Mouse (Mus musculus) layer of hippocampus, postnatal 14 days (tissue): ENCODE measurements around the gene Hist1h2an. TPM values are rescaled to one million over a fixed set of nuclear protein-coding genes. Genes with fewer than 3 reads are reported as not detected.

Source experiments
- DNase-seq, 2 experiments: peaks; one replicate each; pipeline ENCODE4 v3.0.0; 2021 to 2022; ENCODE audit warnings: low spot score in 2 of 2, mixed read lengths in 1 of 2
- total RNA-seq, 2 experiments: library from RNA; stranded (reverse); gene quantifications; 2 replicates each; pipeline ENCODE4 v1.2.3; 2021

Hist1h2an gene
- total RNA-seq, 2 experiments from 2014 or later = 1.7 to 1.8 TPM

- DNase-seq = peak in 1 of 2 experiments; percentile 28
Observed at GRCm38 (mm10) chr13:21783734-21784161, 3.3 kb downstream of the Hist1h2an start.

GRCm38 (mm10) chr13:21783255-21783617 is 3.8 kb downstream of the Hist1h2an start, which contains the start of gene Hist1h3i:
Gene Hist1h3i, minus strand, starts transcription at chr13:21783370.
- peak; percentile 62 to 91 for DNase-seq

DNA sequence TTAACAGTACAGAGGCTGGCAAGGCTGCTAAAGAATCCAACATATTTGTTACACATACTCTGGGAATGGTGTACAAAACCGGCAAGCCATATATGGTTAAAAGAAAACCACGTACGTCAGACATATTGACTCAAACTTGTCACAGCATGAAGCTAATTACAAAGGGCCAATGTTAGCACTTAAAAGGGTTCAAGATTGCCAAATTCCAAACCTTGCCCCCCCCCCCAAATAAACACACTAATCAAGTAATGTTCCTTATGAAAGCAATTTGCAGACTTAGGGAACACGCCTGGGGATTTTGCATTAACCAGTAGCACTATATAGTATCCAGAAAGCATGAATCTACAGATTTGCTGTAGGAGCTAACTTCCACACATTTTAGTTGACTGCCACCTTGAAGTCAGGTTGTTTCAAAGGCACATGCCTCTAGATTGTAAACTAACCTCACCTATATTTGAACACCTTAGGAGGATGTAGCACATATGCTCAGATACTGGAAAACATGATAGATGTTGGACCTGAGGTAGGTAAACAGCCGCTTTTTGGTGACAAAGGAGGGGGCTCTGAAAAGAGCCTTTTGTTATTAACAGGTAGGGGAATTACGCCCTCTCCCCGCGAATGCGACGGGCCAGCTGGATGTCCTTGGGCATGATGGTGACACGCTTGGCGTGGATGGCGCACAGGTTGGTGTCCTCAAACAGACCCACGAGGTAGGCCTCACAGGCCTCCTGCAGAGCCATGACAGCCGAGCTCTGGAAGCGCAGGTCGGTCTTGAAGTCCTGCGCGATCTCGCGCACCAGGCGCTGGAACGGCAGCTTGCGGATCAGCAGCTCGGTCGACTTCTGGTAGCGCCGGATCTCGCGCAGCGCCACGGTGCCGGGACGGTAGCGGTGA is 4.4 kb downstream of the Hist1h2an start:
- DNase-seq = peak in 1 of 2 experiments; percentile 34

- no peak for DNase-seq
Observed at GRCm38 (mm10) chr13:21781639-21782038, 5.4 kb downstream of the Hist1h2an start.

- no peak for DNase-seq
Observed at GRCm38 (mm10) chr13:21781021-21781555, 5.9 kb downstream of the Hist1h2an start.

DNA sequence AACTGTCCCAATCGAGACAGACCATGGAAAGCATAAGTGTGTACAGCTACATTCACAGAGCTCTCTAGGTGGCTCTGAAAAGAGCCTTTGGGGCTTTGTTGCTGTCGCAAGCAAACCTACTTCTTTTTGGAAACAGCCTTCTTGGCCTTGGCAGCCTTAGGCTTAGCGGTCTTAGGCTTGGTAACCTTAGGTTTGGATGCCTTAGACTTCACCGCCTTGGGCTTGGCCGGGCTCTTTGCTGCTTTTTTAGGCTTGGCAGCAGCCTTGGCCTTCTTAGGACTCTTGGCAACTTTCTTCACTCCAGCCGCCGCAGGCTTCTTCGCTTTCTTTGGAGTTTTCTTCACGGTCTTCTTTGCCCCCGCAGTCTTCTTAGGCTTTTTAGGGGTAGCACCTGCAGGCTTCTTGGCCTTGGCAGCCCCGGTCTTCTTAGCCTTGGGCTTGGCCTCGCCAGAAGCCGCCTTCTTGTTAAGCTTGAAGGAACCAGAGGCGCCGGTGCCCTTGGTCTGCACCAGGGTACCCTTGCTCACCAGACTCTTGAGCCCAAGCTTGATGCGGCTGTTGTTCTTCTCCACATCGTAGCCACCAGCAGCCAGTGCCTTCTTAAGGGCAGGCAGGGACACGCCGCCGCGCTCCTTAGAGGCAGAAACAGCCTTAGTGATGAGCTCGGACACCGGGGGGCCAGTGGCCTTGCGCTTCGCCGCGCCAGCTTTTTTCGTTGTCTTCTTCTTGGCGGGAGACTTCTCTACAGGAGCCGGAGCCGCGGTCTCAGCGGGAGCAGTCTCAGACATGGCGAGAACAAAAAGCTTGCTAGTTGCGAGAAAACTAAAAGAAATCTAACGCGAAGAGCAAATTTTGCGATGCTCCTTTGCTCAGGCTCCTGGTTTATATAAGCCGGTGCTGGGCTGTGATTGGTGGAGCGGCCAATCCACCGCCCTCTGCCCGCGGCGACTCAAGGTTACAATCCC is 7.0 kb downstream of the Hist1h2an start, which contains the start of gene Hist1h1b:
Gene Hist1h1b, minus strand, starts transcription at position 859 of the 965 bp plus-strand sequence.
- peak in 1 of 2 experiments; percentile 15 for DNase-seq

GRCm38 (mm10) chr13:21778814-21779766 is 7.9 kb downstream of the Hist1h2an start:
- peak; percentile 45 to 89 for DNase-seq

- DNase-seq = no peak
Observed at GRCm38 (mm10) chr13:21755707-21756106, 31.3 kb downstream of the Hist1h2an start.

GRCm38 (mm10) chr13:21754294-21755001 is 32.6 kb downstream of the Hist1h2an start:
- peak in 1 of 2 experiments; percentile 22 for DNase-seq

DNA sequence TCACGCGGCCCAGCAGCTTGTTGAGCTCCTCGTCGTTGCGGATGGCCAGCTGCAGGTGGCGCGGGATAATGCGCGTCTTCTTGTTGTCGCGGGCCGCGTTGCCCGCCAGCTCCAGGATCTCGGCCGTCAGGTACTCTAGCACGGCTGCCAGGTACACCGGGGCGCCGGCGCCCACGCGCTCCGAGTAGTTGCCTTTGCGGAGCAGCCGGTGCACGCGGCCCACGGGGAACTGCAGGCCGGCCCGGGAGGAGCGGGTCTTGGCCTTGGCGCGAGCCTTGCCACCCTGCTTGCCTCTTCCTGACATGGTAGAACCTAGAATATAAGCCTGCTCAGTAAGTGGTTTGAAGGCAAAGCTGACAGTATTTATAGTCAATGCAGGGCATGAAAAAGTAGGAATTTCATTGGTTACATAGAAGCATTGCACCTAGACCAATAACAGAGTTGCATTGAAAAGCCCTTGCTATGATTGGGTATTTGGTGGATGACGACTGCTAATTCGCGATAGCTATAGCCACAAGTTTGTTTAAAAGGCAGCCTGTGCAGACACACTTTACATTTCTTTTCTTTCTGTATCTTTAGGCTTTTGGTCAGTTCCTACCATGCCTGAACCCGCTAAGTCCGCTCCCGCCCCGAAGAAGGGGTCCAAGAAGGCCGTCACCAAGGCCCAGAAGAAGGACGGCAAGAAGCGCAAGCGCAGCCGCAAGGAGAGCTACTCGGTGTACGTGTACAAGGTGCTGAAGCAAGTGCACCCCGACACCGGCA is 33.3 kb downstream of the Hist1h2an start, which contains the start of the genes Hist1h2ak and Hist1h2bn:
Gene Hist1h2ak, minus strand, starts transcription at position 304 of the 762 bp plus-strand sequence.
Gene Hist1h2bn, plus strand, starts transcription at position 600 of the 762 bp plus-strand sequence.
- peak; percentile 51 to 90 for DNase-seq

DNA sequence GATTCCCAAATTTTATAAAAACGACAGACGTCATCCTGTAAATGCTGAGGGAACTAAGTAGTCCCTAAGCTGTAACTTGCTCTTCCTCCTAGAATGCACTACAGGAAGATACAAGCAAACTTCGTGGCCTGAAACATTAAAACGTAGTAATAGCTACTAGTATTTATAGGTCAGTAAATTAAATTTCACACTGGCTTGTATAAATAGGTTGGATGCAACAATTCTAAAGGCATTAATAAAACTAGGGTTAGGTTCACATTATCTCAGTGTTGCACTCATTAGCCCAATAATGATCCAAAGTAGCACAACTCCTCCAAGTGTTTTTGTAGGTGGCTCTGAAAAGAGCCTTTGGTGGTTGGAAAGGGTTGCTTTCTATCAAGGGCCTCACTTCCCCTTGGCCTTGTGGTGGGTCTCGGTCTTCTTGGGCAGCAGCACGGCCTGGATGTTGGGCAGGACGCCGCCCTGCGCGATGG is 33.9 kb downstream of the Hist1h2an start:
- DNase-seq = no peak

GRCm38 (mm10) chr13:21752356-21752755 is 34.7 kb downstream of the Hist1h2an start:
- DNase-seq = no peak

DNA sequence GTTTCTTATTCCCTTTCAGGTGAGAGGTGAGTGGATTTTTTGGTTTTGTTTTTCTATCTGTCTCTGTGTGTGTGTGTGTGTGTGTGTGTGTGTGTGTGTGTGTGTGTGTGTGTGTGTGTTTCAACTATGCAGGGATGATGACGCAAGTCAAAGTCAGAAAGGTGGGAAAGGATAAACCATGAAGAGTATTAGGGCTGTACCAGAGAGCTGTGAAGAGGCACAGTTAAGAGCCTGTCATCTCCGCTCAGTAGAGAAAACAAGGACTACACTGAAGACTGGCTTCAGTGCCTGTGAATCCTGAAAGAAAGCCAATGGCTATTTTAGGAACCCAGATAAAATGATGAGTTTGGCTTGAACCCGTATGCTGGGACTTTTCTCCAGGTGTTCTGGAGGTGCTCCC is 35.2 kb downstream of the Hist1h2an start:
- no peak for DNase-seq

- DNase-seq = no peak
Observed at GRCm38 (mm10) chr13:21751417-21751816, 35.6 kb downstream of the Hist1h2an start.

DNA sequence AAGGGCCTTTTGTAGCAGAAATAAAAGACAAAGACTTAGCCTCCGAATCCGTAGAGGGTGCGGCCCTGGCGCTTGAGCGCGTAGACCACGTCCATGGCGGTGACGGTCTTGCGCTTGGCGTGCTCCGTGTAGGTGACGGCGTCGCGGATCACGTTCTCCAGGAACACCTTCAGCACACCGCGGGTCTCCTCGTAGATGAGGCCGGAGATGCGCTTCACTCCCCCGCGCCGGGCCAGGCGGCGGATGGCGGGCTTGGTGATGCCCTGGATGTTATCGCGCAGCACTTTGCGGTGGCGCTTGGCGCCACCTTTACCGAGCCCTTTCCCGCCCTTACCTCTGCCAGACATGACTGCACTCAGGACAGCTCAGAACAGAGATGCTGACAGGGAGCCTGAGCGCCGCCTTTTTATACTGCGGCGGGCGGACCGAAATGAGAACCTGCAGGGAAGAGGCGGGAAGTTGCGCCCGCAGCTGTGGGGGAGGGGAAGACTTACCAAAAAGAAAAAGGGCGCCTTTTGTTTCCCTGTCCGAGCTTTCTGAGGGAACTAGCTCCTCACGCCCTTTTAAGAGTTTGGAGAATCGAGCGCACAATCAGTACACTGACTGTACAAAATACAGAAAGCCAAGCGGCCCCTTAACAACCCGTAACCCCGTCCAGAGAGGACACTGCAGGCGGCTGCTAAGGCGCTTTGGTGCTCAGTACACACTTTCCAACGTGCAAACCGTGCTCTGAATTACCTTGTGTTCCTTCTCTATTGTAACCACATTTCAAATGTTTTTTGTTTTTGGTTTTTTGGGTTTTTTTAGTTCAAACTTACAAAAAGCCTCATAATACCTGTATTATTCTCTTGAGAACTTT is 36.6 kb downstream of the Hist1h2an start, which contains the start of gene Hist1h4k:
Gene Hist1h4k, minus strand, starts transcription at position 347 of the 859 bp plus-strand sequence.
- peak; percentile 89 to 92 for DNase-seq

DNA sequence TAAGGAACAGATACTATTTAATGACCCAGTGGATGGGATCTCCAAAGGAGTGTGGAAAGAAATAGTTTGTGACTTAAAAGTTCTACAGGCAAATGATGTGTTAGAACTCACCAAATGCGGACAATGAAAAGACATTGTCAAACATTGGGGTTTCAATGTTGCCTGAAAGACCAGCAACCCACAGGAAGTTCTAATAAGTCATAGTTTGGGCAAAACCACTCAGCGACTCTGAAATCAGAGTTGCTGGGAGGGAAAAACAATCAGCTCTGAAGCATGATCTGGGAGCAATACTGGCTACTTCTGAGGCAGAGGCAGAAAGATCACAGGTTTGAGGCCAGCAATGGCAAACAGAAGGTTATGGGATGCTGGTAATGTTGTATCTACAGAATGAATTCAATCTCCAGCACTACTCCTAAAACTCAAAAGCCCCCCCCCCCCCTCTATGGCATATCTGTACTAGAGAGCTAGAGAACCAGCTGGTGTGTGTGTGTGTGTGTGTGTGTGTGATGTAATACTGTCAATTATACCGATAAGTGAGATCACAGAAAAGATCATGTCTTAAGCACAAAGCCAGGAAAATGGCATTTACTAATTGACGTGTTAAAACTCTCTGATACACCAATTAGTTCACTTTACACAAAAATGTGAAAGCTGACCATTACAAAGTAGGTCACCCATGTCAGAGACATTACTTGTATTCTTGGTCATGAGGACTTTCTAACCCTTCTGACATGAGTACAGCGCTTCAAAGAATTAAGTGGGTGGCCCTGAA is 37.4 kb downstream of the Hist1h2an start:
- no peak for DNase-seq
